Mouse (Mus musculus): ENCODE data around the gene Scn3b.

Gene Scn3b

DNA sequence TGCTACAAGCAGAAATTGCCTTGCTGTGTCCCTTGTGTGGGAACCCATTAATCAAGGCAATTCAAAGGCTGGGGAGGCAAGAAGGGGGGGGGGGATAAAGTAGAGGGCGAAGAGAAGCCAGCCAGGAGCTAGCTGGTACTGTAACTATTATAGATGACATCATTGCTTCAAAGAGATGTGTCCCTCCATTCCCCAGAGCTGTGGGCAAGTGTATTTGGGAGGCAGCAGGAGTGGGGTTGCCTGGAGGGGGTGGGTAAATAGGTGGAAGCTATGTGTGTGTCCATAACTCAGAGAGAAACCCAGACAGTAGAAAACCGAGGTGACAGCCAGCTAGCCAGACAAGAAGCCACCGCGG, 292 bp upstream of the Scn3b start:
- no peak for DNase-seq (ENCODE audit: low spot score)

DNA sequence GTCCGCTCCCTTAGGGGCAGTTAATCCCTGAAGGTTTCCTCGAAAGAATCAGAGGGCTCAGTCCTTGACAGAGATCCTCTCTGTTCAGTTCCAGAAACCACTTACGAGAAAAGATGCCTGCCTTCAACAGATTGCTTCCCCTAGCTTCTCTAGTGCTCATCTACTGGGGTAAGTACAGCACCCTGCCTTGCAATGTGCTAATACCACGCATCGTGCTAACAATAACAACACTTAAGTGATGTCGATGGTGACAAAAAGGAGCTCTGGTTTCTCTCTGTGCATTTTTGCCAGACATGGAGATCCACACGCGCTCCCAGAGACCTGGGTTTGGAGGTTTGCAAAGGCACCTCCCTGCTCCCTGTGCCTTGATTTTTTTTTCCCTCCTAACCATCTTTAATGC, 863 bp downstream of the Scn3b start:
- DNase-seq (ENCODE audit: low spot score): peak; percentile 22

DNA sequence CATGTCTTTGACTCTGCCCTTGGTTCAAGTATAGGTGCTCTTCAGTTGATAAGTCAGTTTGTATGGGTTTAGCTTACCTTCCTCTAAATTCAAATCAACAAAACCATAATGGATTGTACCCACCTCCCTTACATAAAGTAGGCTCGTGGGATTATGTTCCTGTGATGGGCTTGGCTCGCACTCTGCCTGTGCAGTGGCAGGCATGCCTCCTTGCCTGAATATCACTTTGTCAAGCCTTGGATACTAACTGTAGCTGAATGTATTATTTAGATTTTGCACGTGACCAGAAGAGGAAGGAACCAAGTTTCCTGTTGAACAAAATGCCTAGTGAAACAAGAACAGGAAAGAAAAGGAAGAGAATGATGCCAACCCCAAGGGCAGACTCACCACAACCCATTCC, 2.1 kb downstream of the Scn3b start:
- DNase-seq (ENCODE audit: low spot score): peak; percentile 37

DNA sequence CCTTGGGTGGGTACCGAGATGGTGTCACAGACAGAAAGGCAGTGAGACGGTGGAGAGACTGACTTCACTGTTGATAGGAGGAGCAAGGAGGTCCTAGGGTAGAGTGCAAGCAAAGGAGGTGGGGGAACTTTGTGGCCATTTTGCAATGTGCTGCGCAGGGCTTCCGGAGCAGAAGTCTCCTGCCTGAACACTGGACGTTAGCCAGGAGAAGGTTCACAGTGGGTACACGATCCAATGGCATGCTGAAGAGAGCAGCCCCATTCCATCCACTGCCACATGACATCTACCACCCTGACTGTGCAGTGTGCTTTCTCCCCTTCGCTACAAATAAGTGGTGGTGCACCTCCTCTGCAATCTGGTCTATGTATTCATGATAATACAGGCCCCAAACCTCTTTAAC, 3.8 kb downstream of the Scn3b start:
- peak; percentile 8 for DNase-seq (ENCODE audit: low spot score)

DNA sequence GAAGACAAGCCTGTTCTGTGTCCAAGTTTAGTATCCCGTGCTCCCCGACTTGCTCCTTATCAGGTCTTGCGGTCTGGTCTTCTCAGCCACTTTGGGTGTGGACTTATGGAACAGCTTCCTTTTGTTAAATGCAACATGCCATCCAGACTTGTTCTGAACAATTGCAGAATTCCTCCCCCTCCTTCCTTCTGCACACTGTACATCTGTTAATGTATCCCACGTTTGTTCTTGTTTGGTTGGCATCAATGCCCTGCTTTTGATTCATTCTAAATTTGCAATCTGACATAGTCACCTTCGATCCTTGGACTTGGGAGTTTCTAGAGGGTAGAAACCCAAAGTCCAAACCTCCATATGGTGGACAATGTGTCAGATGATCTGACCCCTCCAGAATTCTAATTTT, 6.9 kb downstream of the Scn3b start:
- DNase-seq (ENCODE audit: low spot score): peak; percentile 60

DNA sequence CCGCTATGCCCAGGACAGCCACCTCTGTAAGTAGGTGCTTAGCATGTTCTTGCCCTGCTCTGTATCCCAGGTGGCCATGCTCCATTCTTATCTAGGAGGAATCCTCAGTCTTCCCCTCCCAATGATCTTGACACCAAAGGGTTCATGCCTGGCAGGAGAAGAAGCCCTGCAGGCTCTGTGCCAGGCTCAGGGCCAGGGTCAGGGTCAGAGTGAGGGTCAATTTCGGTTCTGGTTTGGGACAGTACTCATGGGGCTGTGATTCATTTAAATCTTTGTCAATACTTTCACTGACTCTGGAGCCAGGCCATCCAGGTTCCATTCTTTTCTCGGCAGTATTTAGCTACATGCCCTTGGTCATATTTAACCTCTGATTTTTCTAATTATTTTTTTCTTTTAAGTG, 8.7 kb downstream of the Scn3b start:
- no peak for DNase-seq (ENCODE audit: low spot score)

DNA sequence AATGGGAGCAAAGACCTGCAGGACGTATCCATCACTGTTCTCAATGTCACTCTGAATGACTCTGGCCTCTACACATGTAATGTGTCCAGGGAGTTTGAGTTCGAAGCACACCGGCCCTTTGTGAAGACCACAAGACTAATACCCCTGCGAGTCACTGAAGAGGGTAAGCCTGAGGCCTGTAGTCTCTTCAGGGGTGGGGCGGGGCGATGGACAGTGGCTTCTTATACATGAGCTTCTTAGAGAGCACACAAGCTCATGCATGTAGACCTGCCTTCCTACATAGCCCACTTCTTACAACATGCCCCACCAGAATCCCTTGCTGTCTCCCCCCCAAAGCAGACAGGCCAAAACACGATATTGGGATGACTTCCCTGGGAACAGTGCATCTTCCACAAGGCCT, 10.4 kb downstream of the Scn3b start:
- DNase-seq (ENCODE audit: low spot score): no peak

DNA sequence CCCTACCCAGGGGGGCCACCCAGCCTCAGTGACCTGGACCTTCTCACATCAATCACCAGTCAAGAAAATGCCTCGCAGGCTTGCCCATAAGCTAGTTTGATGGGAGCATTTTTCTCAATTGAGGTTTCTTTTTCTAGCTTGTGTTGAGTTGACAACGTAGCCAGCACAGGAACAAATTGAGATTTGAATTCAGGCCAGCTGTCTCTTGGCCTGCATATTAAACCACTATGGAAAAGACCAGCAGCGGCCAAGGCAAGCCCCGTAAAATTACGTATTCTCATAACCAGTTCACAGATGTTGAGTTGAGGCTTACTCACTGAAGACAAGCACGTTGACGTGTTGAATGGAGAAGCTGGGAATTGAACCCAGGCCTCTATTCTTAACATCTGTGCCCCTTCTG, 14.0 kb downstream of the Scn3b start:
- DNase-seq (ENCODE audit: low spot score): no peak

DNA sequence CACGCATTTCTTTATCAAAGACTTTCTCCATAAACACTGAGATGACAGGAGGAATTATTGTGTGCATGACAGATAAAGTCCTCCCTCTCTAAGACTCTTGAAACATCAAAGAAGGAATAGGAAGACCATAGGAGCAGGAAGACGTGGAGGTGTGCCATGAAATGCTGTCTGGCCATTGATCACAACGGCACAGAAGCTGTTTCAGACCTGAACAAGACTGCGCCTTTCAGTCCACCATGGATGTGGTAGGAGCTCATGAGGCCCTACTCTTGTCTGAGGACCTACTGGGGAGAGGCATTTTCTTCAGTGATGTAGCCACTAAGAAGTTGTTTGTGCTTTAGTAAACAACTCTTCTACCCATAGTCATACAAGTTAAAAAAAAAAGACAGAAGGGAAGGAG, 23.5 kb downstream of the Scn3b start:
- no peak for DNase-seq (ENCODE audit: low spot score)

DNA sequence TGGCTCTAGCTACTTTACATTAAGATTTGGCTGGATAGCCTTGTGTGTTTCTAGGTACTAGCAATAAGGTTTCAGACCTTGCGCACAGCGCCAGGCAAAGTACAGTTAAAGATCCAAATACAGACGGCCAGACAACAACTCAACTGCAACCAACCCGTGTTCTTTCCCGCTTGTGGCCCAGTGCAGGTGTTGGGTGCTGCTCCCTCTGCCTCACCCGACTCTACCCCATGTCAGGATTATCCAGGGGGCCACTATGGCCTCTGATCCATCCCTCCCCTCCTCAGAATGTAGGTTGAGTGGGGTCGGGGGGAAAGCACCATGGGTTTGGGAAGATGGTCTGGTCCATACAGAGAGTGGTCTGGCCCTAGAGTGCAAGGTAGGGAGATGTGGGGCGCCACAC, 24.3 kb downstream of the Scn3b start:
- no peak for DNase-seq (ENCODE audit: low spot score)

DNA sequence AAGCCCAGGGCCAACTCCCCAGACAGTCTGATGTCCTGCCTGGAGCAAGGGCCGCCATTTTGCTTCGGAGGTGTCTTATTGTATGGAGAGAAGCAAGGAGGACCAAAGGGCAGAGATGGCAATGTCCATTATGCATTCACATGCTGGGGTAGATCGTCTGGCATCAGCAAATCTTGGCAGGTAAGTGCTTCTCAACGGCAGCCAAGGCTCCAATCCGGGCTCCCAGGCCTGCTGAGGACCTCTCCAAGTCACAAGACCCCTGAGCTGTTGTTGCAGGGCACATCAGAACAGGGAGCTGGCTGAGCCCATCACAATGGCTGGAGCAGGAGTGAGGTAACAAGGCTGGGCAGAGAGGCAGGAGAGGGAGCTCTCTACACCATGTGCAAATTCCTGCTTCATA, 24.7 kb downstream of the Scn3b start:
- no peak for DNase-seq (ENCODE audit: low spot score)

DNA sequence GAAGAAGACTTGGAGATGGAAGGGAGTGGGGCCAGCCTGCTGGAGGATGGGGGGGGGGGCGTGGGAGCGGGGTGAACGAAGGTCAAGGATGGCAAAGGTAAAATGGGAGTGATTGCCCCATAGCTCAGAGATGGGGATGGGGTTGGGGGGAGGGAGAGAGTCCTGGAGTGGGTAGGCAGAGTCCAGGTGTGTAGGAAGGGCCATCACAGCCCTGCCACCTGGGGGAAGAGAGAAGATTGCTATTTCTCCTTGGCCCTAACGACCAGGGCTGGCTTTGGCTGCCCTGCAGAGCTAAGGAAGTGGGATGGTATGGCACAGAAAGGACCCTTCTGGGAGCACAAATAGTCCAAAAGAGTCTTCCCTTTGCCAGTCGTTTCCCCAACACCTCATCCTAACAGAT, 25.2 kb downstream of the Scn3b start:
- no peak for DNase-seq (ENCODE audit: low spot score)

DNA sequence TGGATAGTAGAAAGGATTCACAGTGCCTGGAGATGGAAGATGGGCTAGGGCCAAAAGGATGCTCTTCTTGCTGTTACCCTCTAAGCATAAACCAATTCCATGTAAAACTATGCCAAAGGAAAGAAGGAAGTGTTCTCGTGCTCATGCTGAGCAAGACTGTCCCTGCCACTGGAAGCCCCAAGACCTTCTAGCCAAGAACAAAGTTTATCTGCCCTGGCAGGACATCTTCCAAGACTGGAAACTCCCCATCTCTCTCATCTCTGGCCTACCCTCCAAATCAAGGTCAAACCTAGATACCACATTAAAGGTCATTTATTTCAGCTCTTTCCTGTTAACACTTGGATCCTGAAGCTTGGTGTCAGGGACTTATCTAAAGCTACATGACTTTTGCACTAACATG, 25.8 kb downstream of the Scn3b start:
- DNase-seq (ENCODE audit: low spot score): no peak

DNA sequence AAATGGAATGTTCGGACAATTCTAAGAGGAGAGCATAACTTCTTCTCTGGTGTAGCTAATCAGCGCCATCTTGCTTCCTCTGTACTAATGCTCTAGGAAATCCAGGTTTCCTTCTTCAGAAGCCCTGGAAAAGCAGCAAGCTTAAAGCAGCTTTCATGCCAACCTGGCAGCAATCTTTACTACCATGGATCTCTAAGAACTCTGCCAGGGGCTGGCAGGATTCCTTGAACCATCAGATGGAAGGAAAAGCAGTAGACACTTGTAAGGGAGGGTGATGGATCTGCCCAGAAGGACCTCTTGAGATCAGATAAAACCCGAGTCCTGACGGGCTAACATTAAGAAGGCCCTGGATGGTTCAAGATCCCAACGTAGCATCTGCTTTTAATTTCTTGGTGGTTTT, 27.2 kb downstream of the Scn3b start:
- DNase-seq (ENCODE audit: low spot score): no peak

DNA sequence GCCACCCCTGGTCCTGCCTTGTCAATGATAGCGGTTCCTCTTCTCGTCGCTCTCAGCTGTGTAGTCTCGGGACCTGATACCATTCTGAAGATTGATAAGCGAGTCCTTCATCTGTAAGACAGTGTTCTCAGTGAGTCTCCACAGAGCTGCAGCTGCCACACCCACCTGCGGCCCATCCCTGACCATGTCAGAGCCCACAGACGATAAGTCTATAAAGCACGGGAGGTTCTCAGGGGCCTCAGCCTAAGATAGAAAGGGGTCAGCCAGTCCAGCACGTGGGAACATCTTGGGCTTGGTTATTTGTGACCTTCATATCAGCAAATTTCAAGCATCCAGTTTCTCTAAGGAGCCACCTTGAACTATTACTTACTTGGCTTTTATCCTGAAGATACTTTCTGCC, 29.0 kb downstream of the Scn3b start:
- DNase-seq (ENCODE audit: low spot score): no peak

DNA sequence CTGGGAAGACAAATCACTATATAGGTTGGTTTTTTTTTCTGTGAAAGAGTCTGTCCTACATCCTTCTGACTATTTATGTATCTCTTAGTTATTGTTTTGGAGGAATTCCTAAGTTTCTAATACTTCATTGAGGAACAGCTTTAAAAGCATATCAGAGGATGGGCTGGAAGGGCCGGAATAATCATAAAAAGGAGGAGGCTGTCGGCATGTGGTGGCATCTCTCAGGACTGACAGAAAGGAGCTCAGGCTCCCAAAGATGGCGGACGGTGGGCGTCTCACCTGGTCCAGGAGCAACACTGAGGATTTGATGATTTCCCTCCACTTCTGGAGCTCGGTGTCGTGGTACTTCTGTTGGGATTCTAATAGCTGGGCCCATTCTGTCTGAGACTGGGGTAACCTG, 30.3 kb downstream of the Scn3b start:
- DNase-seq (ENCODE audit: low spot score): no peak

DNA sequence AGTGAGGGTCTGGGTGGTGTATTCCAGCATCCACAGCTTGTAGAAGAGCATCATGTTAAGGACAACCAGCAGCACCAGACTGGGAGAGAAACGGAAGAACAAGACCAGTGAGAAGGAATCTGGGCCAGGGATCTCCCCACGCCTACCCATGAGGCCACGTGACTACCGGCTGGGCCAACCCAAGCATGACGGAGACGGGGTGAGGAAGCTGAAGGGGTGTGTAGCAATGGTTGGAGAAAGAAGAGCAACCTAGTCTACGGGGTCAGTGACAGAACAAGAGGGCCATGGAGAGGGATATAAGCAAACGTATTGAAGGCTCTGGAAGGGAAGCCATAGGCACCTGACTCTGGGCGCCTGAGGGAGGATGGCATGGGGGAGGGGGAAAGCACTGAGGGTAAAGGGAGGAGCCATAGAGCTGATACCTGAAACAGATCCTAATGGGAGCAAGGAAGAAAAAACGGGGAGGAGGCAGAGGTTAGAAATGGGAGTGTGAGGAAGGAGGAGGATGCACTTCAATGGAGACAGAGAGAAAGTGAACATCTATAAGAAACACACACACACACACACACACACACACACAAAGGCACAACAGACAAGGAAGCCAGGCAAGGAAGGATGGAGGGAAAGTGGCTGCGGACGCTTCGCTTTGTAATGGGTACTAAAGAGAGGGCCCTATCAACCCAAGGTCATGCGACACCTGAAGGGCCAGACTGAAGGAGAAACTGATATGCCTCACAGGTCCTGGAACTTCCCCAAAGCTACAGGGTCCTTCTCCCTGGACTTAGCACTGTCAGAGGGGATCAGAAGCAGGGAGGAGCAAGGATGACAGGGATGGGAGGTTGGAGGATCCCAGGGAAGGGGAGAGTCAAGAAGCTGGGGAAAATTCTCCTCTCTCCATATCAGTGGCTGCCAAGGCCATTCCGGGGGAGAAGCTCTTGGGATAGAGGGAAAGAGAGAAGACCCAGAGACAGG, 31.3 kb downstream of the Scn3b start:
- DNase-seq (ENCODE audit: low spot score): no peak

DNA sequence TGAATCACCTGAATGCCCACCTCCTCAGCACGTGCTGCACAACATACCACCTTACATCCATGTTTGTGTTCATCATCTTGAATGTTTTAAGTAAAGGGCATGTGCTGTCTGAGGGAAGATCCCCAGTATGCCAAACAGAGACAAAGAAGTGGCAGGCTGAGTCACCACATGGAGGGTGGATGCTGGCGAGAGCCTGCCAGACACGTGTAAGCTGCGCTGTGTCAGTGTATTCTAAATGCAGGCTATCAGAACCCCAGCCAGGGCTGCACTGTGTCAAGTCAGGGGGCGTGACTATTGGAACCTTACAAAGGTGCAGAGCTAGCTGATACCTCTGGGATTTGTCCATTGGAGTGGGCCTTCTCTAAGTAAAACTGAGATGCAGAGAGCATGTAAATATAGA, 32.5 kb downstream of the Scn3b start:
- DNase-seq (ENCODE audit: low spot score): no peak

DNA sequence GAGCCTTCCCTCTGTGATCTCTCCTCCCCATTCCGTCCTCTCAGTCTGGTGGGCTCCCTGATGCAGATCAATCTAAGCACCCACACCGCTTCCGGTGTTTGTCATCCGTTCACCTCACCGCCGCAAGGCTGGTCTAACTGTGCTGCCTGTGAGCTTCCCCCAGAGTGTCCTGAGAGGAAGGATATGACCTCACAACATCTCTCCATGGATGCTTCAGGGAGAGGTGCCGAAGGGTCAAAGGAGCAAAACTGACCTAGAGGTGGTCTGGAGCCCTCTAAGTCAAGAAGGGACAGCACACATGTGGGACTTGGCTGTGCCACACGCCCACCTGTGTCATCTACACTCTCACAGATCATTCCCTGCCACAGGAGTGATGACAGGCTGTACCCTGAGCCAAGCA, 33.4 kb downstream of the Scn3b start:
- DNase-seq (ENCODE audit: low spot score): no peak

DNA sequence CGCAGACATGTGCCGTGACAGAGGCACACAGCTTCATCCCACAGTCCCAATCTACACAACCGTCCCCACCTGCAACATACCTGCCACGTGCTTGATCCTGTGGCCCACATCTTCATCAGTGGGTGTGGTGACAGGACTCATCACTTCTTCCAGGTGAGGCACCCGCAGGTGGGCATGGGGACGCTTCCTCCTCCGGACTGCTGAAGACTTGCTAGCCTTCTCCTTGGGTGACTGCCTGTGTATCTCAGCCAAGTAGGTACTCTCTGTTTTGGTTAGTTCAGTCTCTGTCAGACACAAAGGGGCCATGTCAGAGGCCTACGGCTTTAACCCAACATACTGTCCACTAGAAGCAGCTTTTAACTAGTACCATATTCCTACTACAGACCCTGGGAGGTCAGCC, 35.2 kb downstream of the Scn3b start:
- DNase-seq (ENCODE audit: low spot score): no peak

DNA sequence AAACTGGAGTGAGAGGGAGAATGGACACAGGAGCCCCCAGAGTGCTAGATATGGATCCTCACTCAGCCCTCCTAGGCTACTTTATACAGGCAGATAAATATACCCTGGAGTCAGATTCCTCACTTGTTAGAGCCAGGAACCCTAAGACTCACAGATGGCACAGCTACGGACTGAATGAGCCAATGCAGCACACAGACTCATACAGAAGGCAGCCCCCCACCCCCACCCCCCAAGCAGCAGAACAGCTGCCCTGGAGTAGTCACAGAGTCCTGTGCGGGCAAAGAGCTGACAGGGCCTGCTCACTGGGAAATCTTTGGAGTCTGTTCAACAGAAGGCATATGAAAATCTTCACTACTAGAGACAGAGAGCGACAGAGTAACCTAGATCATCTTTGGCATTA, 38.3 kb downstream of the Scn3b start:
- DNase-seq (ENCODE audit: low spot score): no peak

DNA sequence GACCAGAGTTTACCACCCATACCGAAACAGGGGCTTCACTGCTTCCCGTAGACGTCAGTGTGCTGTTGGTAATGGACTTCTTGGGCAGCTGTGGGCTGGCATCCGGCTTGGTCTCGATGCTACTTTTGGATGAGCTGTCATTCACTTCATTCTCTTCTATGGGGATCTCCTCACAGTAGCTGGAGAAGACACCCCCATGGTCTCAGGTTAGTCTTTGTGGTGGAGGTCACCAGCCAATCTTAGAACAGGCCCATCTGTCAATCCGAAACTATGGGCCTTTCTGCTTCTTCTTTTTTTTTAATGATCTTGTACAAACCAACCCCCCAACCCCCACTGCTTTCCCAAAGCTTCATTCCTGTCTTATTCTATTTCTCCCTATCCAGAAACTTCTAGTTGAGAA, 40.9 kb downstream of the Scn3b start:
- DNase-seq (ENCODE audit: low spot score): no peak

DNA sequence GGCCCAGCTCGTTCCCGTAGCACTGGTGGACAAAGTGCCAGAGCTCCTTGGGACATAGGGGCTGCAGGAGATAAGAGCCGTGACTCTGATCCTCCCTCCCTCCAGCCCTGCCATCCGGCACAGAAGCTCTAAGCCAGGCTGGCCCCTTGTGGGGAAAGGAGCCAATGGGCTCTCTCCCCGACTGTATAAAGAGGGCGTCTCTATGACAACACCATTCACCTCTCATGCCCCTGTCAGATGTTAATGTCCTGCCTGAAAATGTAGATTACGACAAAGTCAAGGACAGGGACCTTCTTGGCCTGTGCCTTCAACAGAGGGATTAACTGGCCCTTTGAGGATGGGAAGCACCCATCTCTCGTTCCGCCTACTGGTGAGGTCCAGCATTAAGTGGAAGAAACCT, 42.8 kb downstream of the Scn3b start:
- DNase-seq (ENCODE audit: low spot score): no peak

All from layer of hippocampus, adult 11-12 months (tissue).